In genomic region chr6:54939631-54940030, GRCm38 (mm10) we compare ENCODE assay signal across 10 mouse cellular contexts. TPM values are rescaled to one million over a fixed set of nuclear protein-coding genes. Genes with fewer than 3 reads are reported as not detected.
A peak's percentile ranks its signal among the peaks of the same experiment; 100 is the strongest.
DNase-seq lines count a peak whose midpoint lies in the region; ATAC-seq and TF ChIP-seq lines count a peak whose summit lies in the region.
"Had no signal": no experiment of that assay in that cellular context is flagged by ENCODE, and none has a peak within 500 bp of the region (broad histone marks: within the 10 kb centered on the region; RNA-seq: fewer than 3 reads in every experiment).

No protein-coding gene starts in this region.

- no peaks in the 10 kb centered on the region for H3K4me1 ChIP-seq in kidney, embryonic 14.5 days (ENCODE audit: control insufficient read depth, insufficient read depth, low read length)
- H3K4me1 ChIP-seq in bone marrow macrophage, adult 2 months (ENCODE audit: control insufficient read depth, insufficient read depth, low read length): peaks cover 50% of the 10 kb centered on the region
- no peaks in the 10 kb centered on the region for H3K4me1 ChIP-seq in kidney, adult 2 months (ENCODE audit: control insufficient read depth, insufficient read depth, low read length)

- H3K27ac ChIP-seq in kidney, embryonic 14.5 days (ENCODE audit: low read depth, low read length): no peak overlapping the region
- peak overlapping the region; percentile 61 for H3K27ac ChIP-seq in bone marrow macrophage, adult 2 months (ENCODE audit: insufficient read depth, low read depth, low read length)
- peak overlapping the region; percentile 25; the same call in 1 of the 2 replicates for H3K27ac ChIP-seq in kidney, adult 2 months (ENCODE audit: insufficient read depth, low read depth, low read length)
- H3K27ac ChIP-seq in macrophage: peak overlapping the region; percentile 28

- H3K9me3 ChIP-seq in kidney, embryonic 14.5 days (ENCODE audit: control insufficient read depth, low read length): no peaks in the 10 kb centered on the region

- H3K36me3 ChIP-seq in kidney, embryonic 14.5 days (ENCODE audit: control insufficient read depth, insufficient read depth, low read length): no peaks in the 10 kb centered on the region
- H3K36me3 ChIP-seq in kidney, adult 2 months (ENCODE audit: control insufficient read depth, insufficient read depth, low read length): peaks cover 3% of the 10 kb centered on the region
- peaks cover 44% of the 10 kb centered on the region; the same call in 1 of the 2 replicates for H3K36me3 ChIP-seq in macrophage (ENCODE audit: inconsistent target)

- WGBS in kidney, embryonic 14.5 days: 73% methylated on average over 4 of the region's 4 CpGs
- WGBS in kidney, adult 2 months: 49% methylated on average over 4 of the region's 4 CpGs
- 26% methylated on average over 4 of the region's 4 CpGs for WGBS in macrophage (ENCODE audit: missing documents)

- peaks cover 10% of the 10 kb centered on the region for H3K27me3 ChIP-seq in kidney, embryonic 14.5 days (ENCODE audit: control insufficient read depth, insufficient read depth, low read length)
- no peaks in the 10 kb centered on the region for H3K27me3 ChIP-seq in kidney, adult 2 months (replicated peaks; ENCODE audit: control insufficient read depth, insufficient read depth, low read length)

- H3K9ac ChIP-seq in kidney, embryonic 14.5 days (ENCODE audit: low read depth, low read length): no peak overlapping the region

- no peak for TF ChIP-seq POLR2A in bone marrow macrophage, adult 2 months (IDR thresholded peaks at IDR 0.05; ENCODE audit: borderline replicate concordance, low read depth, low read length)
- TF ChIP-seq POLR2A in kidney, adult 2 months (IDR thresholded peaks at IDR 0.05; ENCODE audit: low read depth, low read length): no peak

- H3K4me2 ChIP-seq in kidney, embryonic 14.5 days (replicated peaks; ENCODE audit: low read depth, low read length): no peak overlapping the region

- no peak overlapping the region for H3K4me3 ChIP-seq in kidney, embryonic 14.5 days (ENCODE audit: low read length)
- no peak overlapping the region for H3K4me3 ChIP-seq in bone marrow macrophage, adult 2 months (ENCODE audit: insufficient read depth, low read length)
- H3K4me3 ChIP-seq in kidney, adult 2 months (ENCODE audit: insufficient read depth, low read depth, low read length): no peak overlapping the region
- H3K4me3 ChIP-seq in macrophage (ENCODE audit: inconsistent target): no peak overlapping the region

- no peak for ATAC-seq in kidney, embryonic 14.5 days (ENCODE audit: low FRiP score, low TSS enrichment)
- no peak for ATAC-seq in erythroid progenitor cell, adult 5-6 weeks (replicated peaks; ENCODE audit: low FRiP score, poor library complexity, severe bottlenecking)

- no peak for TF ChIP-seq CTCF in bone marrow macrophage, adult 2 months (IDR thresholded peaks at IDR 0.05; ENCODE audit: low read depth, low read length)
- no peak for TF ChIP-seq CTCF in kidney, adult 2 months (conservative IDR thresholded peaks at IDR 0.05; ENCODE audit: insufficient read depth, insufficient read length, low read depth, low read length)

- peaks cover 10% of the 10 kb centered on the region; the same call in 1 of the 2 replicates for H3K79me2 ChIP-seq in macrophage (ENCODE audit: inconsistent target)

- DNase-seq in kidney, adult 18-20 months: peak; percentile 45
- DNase-seq in kidney, adult 2 months: peak; percentile 79
- DNase-seq in right cerebral cortex, postnatal 4 days: no peak
- no peak for DNase-seq in natural killer cell, adult 2 months (ENCODE audit: low spot score in 2 of 2)
- DNase-seq: layer of hippocampus, adult 9-11 months; spleen, adult 18-20 months had no signal

RNA-seq across cellular contexts. Expression of gene Nod1, which starts 32.8 kb away (rescaled TPM):
- 1.8 and 3.6 TPM in 2 replicates for polyA plus RNA-seq in kidney, embryonic 14.5 days (2014; fragmentation: Nextera tagmentation; extraction: Ambion mirVana)
- 18.2 and 23.9 TPM in 2 replicates for polyA plus RNA-seq in bone marrow macrophage, adult 2 months (2012; ENCODE audit: insufficient read depth, insufficient read length, missing spikeins)
- polyA plus RNA-seq in kidney, adult 2 months (2012; rRNA removed): 14.0 and 18.7 TPM in 2 replicates
- 100 to 1,000 TPM in 18 of 26 experiments, 10 to 100 TPM in 8; 41.2 to 494 (median 195) TPM for total RNA-seq in macrophage (2018; cell fraction: chromatin; rRNA removed)
- 10 to 100 TPM; 15.7 to 74.6 (median 43.9) TPM for total RNA-seq in macrophage (2018; cell fraction: cytosol; rRNA removed)
- 100 to 1,000 TPM in 16 of 26 experiments, 10 to 100 TPM in 10; 34.5 to 340 (median 125) TPM for total RNA-seq in macrophage (2018; cell fraction: nucleus; rRNA removed)
- polyA plus RNA-seq in macrophage (2018): 9.6 to 26.9 TPM (median 17.4 TPM) in 3 replicates
- 1.8 and 16.3 TPM in 2 replicates for total RNA-seq in erythroid progenitor cell, adult 5-6 weeks (2015; ENCODE audit: low replicate concordance)
- 0.98 and 2.3 TPM in 2 replicates for total RNA-seq in erythroid progenitor cell, adult 5-6 weeks (2017; ENCODE audit: low replicate concordance)

RNA-seq across cellular contexts. Expression of gene Ggct, which starts 53.1 kb away (rescaled TPM):
- 8.9 and 10.8 TPM in 2 replicates for polyA plus RNA-seq in kidney, embryonic 14.5 days (2014; fragmentation: Nextera tagmentation; extraction: Ambion mirVana)
- 5.1 and 8.7 TPM in 2 replicates for polyA plus RNA-seq in bone marrow macrophage, adult 2 months (2012; ENCODE audit: insufficient read depth, insufficient read length, missing spikeins)
- polyA plus RNA-seq in kidney, adult 2 months (2012; rRNA removed): 13.5 and 15.9 TPM in 2 replicates
- total RNA-seq in macrophage (2018; cell fraction: chromatin; rRNA removed): 10 to 100 TPM in 23 of 26 experiments, 1 to 10 TPM in 3; 5.2 to 91.6 (median 26.1) TPM
- 10 to 100 TPM in 18 of 26 experiments, 1 to 10 TPM in 8; 2.5 to 32.0 (median 17.7) TPM for total RNA-seq in macrophage (2018; cell fraction: cytosol; rRNA removed)
- total RNA-seq in macrophage (2018; cell fraction: nucleus; rRNA removed): 10 to 100 TPM in 23 of 26 experiments, 1 to 10 TPM in 3; 7.3 to 51.8 (median 24.8) TPM
- polyA plus RNA-seq in macrophage (2018): 6.4 to 8.4 TPM (median 8.1 TPM) in 3 replicates
- total RNA-seq in erythroid progenitor cell, adult 5-6 weeks (2015; ENCODE audit: low replicate concordance): 6.8 TPM in 1 of 2 replicates, not detected in the other
- 1.0 and 1.6 TPM in 2 replicates for total RNA-seq in erythroid progenitor cell, adult 5-6 weeks (2017; ENCODE audit: low replicate concordance)

Comparison
In these comparisons a context has a peak if more than half of its experiments do, and no peak if none do; other contexts are left out.
1. DNase-seq: peak in kidney, adult 18-20 months (single experiment) and kidney, adult 2 months (single experiment); none in right cerebral cortex, postnatal 4 days (single experiment) and natural killer cell, adult 2 months (0 of 2).